Mouse (Mus musculus) granulocyte monocyte progenitor cell, adult 5-6 weeks (primary cell): Measurements from ENCODE around the gene Mbnl1. TPM values are rescaled to one million over a fixed set of nuclear protein-coding genes. Genes with fewer than 3 reads are reported as not detected.

Experiments used
- ATAC-seq: replicated peaks from 2 replicates; pipeline ENCODE4 v1.8.0; 2016; ENCODE audit warnings: mild to moderate bottlenecking, moderate TSS enrichment, inconsistent platforms; ENCODE audit not compliant: poor library complexity, severe bottlenecking
- total RNA-seq, 2 experiments: library from RNA; stranded (forward) in 1 of 2; stranded (reverse) in 1 of 2; fragments of 200-712, 200-1000 nt in 1 of 2; fragments of >200 nt in 1 of 2; fragmentation: Nextera tagmentation in 1 of 2; gene quantifications; 2 replicates each; pipeline ENCODE4 v1.2.3; 2014 to 2017

Mbnl1 gene
- total RNA-seq (2014; fragmentation: Nextera tagmentation), result 464 and 485 TPM in 2 replicates
- 524 and 651 TPM in 2 replicates for total RNA-seq (2017)

DNA sequence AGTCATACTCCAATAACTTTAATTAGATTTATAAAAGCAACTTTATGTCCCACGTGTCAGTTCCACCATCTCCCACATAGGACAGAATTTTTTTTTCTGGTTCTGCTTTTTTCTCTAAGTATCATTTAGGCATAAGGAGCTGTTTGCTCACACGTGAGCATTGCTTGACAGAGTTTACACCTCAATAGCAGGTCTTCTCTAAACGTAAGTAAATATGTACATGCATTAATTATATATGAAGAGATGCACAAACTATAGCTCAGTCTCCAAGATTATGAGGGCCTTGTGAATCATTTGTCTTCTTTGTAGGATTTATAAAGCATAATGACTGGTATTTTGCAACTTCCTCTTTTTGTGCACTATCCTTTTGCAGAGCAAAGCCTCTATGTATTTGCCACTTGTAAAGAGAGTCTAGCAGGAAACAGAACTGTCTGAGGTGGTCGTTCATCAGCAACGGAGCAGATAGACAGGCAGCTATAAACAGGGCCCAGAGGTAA lies at the start of gene Mbnl1:
Mbnl1 (plus strand) TSS at position 150 of the 497 bp plus-strand sequence.
- peak; percentile 35 for ATAC-seq

DNA sequence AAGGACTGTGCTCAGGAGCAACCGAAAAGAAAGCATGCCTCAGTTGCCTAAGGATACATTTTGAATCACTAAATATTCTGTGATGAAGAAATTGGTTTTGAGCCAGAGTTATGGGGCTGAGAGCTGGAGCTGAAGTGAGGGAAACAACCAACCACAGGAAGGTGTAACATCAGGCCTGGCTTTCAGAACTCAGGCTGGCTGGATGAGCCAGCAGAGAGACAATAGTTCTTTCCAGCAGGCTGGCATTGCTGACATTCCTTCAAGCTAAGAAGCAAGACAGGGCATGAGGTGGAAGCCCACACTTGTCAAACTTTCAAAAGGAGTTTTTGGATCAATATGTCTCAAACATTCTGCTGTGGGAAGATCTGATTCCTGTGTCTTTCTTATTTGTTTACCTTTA lies 48.5 kb upstream of the Mbnl1 start:
- ATAC-seq, result no peak

DNA sequence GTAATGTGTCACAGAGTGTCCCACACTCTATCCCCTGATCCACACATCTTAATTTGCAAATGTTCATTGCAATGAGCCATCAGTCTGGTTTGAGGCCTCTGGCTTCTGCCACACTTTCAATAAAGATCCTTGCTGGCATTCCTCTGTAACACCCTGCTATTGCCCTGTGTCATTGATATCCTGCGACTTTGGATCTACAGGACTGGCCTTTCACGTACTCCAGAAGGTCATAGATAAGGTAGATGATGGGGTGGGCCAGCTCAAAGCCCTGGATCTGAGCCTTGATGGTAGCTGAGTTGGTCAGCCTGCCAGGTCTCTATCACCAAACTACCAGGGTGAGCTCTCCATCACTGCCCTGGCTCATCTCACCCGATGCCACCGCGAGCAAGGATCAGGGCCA lies 43.6 kb upstream of the Mbnl1 start:
- no peak for ATAC-seq

DNA sequence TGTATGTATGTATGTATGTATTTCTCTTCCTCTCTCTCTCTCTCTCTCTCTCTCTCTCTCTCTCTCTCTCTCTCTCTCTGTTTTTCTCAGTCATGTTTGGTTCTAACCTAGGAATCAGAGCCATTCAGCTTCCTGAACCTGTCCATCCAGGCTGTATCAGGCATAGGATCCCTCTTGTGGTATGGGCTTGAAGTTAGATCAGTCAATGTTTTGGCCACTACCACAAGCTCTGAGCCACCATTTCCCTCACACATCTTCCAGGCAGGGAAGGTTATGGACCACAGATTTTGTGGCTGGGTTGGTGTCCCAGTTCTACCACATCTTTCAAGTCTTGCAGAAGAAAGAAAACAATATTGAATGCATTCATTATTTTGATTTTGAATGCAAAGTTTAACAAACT lies 35.4 kb upstream of the Mbnl1 start:
- peak; percentile 27; the same call in 1 of the 2 replicates for ATAC-seq

DNA sequence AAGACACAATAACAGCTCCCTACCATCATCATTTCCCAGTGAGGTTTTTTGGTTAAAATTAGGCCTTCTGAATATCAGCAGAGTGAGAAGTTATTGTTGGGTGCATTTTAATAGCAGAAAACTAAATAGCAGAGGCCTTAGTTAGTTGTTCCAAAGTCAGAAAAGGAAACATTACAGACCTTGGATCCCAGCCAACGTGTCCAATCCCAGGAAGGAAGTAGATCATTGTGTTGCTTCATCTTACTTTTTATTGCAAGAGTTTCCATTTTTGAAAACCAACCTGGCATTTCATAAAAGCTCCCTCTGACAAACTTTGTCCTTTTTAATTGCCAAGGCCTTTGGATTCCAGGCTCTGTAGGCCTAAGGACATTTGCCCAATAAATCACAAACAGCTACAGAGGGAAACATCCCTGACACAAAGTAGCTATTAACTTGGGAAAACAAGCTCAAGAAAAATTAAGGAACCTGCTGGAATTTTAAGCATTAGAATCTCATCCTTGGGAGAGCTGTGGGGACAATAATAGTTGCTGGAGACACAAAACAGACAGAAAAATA lies 34.9 kb upstream of the Mbnl1 start:
- ATAC-seq, result peak; percentile 79

DNA sequence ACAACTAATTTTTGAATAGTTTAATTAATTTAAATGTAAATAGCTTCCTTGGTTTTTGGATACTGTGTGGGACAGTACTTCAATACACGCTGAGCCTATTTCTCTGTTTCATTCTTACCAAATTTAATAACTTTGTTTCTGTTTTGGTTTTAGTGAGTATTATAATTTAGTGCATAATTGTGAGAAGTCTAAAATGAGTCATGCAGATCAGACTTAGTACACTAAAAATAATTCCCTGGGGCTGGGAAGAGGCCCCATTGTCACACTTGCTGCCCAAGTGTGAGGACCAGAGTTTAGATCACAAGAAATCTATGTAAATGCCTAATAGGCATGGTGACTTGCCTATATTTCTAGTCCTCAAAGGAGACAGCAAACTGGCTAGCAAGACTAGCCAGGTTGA lies 33.9 kb upstream of the Mbnl1 start:
- no peak; the same call in 1 of the 2 replicates for ATAC-seq

DNA sequence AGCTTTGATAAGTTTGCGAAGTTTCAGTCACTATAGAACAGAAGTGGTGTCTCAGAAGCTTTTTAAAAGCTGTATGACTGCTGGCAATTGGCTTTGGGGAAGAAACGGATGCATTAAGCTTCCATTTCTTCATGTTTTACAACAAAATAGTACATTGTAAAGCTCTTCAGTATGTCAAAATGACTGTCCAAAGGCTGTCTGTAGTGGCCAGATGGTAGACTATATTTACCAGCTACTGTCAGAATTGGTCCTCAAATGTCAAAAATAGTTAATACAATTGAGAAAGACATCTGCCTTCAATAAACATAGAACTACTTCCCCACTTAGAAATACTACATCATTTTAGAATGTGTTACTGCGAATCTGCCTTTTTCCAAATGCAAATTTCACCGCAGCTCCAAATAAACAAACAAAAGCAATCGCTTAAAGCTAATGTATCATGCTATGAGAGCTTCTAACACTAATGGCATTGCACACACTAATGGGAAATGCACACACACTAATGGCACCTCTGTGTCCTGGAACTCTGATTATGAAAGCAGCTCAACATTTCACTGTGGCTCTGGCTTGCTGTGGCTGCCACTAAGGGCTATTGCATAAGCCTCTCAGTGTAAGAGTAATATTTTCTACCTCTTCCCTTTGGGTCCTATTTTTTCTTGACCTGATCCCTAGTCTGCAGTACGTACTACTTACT lies 10.7 kb upstream of the Mbnl1 start:
- peak; percentile 99 for ATAC-seq

DNA sequence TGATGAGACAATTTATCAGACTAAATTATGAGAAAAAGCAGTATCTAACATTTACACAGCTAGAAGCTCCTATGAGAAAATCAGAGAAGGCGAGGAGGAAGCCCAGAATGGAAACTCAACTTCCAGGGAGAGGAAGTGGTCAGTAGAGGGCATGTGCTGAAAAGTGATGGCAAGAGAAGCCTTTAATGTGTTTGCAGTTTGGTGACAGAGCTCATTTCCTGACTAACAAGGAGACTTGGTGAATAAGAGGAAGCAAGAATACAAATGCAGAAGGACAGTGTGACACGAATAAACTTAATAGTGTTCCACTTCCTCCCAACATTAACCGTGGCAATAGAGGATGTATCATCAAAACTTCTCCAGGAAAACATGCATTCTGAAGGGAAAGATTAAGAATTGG lies 4.0 kb upstream of the Mbnl1 start:
- peak; percentile 71 for ATAC-seq

DNA sequence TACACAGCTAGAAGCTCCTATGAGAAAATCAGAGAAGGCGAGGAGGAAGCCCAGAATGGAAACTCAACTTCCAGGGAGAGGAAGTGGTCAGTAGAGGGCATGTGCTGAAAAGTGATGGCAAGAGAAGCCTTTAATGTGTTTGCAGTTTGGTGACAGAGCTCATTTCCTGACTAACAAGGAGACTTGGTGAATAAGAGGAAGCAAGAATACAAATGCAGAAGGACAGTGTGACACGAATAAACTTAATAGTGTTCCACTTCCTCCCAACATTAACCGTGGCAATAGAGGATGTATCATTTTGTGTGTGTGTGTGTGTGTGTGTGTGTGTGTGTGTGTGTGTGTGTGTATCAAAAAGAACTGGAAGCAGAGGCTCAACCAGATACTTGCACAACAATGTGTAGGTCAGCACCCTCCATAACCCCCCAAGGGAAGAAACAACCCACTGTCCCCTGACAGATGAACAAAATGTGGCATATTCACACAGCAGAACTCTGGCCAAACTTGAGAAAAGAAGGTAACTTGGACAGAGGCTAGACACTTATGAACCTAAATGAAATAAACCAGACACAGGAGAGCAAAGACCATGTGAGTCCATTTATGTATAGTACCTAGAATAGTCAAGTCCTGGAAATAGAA lies 3.3 kb upstream of the Mbnl1 start:
- peak; percentile 71 for ATAC-seq

DNA sequence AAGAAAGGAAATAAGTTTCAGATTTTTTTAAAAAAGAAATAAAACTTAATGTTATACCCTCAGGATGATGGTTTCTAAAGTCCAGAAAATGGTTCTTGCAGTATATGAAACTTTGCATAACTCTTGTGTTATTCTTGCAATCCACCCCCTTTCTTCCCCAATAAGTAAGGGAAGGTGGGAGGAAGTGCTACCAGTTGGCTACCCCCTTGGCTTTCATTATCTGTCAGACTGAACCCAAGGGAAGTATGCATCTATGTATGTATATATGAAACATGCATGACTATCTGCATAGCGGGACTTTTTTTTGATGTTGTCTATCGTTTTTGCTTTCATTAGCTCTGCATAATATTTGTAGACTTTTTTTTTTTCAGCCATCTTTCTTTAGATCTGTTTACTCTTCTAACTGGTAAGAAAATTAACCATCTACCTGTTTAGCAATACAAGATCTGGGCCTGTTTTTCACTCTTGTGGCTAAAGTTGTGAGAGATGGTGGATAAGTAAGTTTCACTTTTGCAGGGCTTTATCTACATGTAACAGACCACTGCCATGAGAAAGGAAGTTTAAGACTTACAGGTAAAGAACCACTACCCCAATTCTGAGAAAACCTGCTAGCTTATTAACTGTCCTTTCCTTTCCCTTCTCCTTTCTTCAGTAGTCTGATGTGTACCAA lies 484 bp upstream of the Mbnl1 start:
- peak; percentile 52 for ATAC-seq

DNA sequence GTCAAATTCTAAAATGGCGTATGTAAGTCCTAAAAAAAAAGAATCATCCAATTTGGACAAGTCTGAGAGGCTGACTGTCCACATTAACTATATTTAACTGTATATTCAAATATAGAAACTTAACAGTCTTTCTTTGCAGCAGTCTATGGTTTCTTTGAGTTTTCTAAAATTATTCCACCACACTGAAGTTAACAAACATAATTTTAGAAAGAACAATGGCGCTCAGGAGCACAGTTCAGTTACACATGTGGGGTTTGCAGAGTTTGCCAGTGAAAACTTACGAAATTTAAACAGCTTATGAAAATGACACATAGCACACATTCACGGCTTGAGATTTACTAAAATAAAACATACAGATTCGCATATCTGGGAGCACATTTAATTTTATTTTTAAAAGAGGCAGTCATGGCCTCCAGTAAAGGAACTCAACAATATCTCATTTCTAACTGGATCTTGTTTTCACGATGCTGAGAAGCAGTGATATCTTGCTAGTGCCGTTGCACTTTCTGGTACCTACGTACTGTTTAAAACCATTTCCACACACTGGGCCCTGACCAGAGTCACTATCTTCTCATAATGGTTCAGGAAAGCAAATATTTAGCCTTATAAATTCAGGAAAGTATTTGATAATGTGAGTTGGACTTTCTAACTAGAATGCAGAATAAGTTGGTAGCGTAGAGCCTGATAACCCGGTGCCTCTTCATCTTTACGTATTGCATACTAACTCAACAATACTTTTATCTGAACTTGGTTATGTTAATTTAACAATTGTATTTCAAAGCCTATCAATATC lies 1.4 kb downstream of the Mbnl1 start:
- no peak for ATAC-seq

DNA sequence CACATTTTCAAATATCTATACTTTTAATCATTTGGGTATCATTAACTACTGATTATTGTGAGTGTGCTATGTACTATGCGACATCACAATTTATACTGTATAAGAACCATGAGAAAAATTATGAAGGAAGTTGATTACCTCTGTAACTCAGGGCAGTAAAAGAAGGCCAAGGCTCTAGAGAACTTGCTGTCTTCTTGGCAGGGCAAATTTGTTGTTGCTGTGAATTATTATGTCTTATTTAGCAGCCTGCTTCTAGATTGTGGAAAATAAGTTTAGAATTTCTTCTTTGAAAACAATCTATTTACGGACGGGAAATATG lies 2.0 kb downstream of the Mbnl1 start:
- no peak for ATAC-seq

DNA sequence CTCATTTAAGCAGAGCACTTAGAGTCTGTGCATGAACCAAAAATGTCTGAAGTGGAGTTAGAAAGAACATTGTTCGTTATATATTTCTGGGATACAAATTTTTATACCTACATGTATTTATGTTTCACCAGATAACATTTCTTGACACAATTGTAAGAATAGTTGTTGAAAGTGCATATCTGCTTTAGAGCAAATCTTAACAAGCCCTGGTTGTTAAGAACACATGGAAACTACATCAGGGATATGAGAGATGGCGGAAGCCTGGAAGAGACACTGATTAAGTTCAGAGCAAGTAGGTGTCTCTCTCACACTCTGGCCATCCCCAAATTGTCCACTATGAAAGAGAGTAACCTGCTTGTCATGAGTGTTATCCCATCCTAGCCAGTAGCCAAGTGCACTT lies 2.4 kb downstream of the Mbnl1 start:
- no peak for ATAC-seq

DNA sequence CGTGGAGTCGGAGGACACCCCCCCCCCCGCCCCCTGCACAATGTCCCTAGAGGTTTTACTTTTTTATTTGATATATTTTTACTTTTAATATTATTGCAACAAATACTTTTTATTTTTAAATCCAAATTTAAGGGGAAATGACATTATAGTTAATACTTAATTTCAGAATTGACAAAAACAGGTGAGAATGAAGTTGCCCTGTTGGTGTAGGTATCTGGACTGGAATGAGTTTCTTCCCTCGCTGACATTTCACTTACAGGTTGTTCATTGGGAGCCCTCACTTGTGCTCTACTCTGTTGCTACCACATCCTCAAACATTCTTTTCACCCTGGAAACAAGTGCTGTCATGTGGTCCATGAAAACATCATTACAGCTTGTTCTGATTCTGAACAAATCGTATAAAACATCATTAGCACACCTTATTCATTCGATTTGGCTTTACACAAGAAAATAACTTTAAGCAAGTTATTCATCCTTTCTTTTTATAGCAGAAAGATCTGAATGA lies 4.2 kb downstream of the Mbnl1 start:
- no peak for ATAC-seq

DNA sequence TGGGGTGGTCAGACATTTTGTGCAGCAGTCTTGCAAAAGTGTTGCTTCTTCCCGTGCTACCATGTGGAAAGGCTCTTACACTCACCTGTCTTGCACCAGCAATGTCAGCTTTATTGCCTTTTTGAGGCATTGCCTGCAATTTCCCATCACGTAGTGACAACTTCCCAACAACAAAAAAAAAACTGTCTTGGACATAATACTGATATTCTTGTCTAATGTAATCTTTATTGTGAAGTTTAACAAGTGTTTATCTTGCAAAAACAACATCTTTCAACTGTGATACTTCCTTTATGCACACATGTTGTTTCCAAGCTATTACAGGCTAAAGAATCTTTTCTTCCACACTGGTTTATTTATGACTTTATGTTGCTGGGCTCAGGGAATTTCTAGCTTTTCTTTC lies 5.8 kb downstream of the Mbnl1 start:
- ATAC-seq, result no peak

DNA sequence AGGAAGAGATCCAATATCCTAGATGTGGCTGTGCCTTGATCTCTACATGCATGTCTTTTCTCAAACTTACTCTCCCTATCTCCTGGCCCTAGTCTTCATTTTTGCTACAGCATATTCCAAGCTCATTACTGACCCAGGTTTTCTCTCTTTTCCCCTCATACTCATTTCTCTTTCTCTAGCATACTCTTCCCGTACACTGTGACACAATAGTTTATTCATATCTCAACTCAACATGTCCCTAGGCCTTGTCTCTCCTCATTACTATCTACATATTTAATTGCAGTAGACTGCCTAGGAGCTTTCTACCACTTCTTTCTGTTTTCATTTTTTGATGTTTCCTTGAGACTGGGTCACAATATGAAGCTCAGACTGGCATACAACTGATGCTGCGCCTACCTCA lies 8.1 kb downstream of the Mbnl1 start:
- no peak for ATAC-seq

DNA sequence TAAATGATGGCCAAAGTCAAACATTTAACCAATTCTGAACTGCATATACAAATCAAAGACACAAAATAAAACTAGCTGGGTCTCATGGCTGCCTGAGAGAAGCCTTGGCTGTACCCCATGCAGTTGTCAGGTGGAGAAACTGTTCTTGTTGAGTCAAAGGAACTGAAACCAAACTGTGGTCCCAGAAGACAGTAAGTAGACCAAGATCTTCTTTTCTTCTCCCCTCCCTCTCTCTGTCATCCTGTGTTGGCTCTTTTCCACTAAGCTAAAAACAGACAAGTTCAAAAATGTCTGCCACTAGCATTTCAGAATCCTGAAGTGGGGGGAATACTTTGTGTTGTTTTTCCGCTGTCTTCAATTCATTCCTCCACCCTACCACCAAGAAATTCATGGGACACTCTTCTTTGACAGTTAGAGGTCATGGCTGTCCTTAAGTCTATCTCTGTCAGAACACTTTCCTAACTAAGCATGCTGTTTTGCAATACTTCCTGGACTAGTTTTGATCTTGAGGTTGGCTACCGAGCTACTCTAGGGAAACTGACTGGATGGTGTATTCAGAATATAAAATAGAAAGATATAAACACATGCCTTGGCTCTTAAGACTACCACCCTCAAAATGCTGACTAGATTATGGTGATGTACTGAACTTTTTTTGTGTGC lies 9.2 kb downstream of the Mbnl1 start:
- ATAC-seq, result peak; percentile 77

DNA sequence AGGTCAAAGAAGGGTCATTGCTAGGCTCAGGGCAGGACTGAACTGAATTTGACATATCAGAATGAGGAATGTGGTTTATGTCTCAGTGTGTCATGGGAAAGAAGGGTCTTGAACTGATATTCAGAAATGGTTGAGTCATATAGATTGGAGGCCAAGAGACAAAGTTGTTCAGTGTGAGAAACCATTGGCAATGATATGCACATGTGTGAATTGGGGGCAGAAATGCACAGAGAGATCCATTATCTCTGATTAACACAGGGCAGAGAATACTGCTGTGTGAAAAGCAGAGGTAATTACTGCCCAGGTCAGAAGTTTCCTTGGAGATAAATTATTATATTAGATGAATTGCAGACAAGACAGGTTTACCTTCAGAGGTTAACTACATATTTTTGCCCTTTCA lies 10.7 kb downstream of the Mbnl1 start:
- ATAC-seq, result no peak

DNA sequence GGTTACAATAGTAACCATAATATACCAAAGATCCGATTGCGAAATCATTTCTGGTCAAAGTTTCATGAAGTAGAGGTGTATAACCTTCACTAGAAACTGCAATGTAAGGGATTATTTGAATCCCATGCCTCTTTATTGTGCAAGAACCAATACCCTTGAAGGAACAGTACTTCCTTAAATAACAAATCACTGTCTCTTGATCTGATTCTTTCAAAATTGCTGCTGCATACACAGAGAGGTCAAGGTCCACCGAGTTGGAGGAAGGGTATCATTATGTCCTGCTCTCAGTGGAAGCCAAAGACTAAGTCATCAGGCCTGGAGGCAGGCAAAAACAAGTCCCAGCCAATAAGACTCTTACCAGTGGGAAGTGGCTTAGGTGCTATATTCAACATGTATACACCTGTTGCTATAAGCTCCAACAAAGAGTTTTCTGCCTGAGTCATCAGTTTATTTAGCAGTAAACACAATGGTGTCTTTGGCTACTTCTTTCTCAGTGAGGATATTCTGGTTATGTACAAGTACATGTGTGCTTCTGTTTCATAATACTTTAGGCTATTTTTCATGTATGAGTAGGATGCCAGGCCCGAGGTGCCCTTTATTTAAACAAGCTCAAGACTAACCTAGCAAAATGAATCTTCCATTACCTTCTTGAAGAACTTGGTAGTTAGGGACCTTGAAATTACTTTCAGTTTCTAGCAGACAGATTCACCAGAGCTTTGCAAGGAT lies 13.5 kb downstream of the Mbnl1 start:
- ATAC-seq, result peak; percentile 52
